Mouse (Mus musculus): Measurements from ENCODE around the gene Ppargc1a.
A peak's percentile ranks its signal among the peaks of the same experiment; 100 is the strongest.

Ppargc1a gene

DNA sequence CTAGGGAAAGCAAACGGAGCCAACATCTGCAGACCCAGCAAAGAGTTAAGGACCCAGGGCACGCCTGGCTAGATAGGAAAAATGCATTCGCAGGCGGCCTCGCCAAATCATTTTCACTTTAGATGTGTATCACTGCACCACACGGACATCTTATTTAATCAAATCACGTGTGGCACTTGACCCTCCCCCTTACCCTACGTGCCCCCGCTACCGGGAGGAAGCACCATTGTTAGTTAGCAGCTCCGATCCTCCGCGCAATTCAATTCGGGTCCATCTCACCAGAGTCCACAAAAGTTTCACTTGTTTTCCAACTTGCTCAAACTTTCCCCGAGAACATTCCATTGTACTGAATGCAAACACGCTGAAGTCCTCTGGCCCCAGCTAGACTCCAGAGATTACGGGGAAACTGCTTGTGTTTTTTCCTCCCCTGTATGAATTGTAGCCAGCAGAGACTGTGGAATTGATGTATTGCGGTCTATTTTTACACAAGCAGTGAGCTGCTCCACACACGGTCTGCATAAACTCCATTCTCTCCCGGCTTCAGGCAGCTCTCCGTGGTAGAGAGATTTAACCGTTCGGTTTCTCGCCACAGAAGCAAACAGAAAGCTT lies 14.9 kb downstream of the Ppargc1a start:
- DNase-seq (ENCODE audit: low spot score in 2 of 2) = peak; percentile 35 to 59

- DNase-seq (ENCODE audit: low spot score in 2 of 2) = no peak
Measured at GRCm38 (mm10) chr5:51551852-51552482, 15.6 kb downstream of the Ppargc1a start.

GRCm38 (mm10) chr5:51547442-51548035 lies 20.0 kb downstream of the Ppargc1a start:
- no peak for DNase-seq (ENCODE audit: low spot score in 2 of 2)

GRCm38 (mm10) chr5:51546817-51547216 lies 20.7 kb downstream of the Ppargc1a start:
- DNase-seq (ENCODE audit: low spot score in 2 of 2) = no peak

GRCm38 (mm10) chr5:51545133-51546049 lies 22.1 kb downstream of the Ppargc1a start:
- DNase-seq (ENCODE audit: low spot score in 2 of 2) = no peak

DNA sequence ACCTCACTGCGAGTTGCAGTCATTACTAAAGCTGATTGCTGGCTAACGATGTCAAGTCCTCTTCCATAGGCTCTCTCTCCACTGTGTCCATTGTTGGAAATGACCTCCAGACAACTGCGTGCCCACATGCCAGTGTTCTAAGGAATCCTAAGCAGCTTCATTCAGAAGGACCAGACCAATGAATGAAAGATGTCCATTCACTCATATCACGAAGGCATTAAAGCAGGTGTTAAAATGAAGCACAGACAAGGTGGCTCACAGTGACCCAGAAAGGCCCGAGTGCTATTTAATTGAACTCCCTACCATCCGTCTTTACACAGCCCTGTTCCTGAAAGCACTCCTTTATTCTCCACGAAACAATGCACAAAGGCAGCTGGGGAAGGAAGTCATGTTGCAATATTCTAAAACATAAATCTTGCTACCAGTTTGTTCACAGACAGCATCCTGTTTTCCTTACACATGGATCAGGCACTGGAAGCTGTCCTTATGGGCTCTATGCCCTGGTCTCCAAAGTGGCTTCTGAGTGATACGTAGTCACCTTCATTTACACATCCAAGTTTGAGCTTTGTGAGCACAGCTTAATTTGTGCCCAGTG lies 23.3 kb downstream of the Ppargc1a start:
- DNase-seq (ENCODE audit: low spot score in 2 of 2) = no peak

DNA sequence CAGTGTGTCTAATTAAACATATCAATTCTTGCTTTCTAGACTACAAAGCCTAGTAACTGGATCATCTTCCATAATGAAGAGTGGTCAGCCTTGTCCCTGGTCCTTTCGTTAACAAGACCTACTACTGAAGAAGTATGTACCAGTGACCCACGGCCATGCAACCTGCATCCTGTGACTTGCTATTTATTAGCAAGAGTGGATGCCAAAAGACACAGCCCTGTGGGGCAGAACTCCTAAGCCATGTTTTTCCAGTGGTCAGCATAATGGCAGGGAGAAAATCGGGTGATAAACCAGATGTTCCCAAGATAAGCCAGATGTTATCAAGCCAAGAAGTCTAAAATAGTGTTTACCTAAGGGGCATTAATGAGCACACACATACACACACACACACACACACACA lies 26.0 kb downstream of the Ppargc1a start:
- no peak for DNase-seq (ENCODE audit: low spot score in 2 of 2)

- no peak for DNase-seq (ENCODE audit: low spot score in 2 of 2)
Measured at GRCm38 (mm10) chr5:51540816-51541215, 26.7 kb downstream of the Ppargc1a start.

- no peak for DNase-seq (ENCODE audit: low spot score in 2 of 2)
Measured at GRCm38 (mm10) chr5:51539563-51539962, 28.0 kb downstream of the Ppargc1a start.

- DNase-seq (ENCODE audit: low spot score in 2 of 2) = no peak
Measured at GRCm38 (mm10) chr5:51538319-51538718, 29.2 kb downstream of the Ppargc1a start.

GRCm38 (mm10) chr5:51537646-51538030 lies 29.9 kb downstream of the Ppargc1a start:
- DNase-seq (ENCODE audit: low spot score in 2 of 2) = no peak

DNA sequence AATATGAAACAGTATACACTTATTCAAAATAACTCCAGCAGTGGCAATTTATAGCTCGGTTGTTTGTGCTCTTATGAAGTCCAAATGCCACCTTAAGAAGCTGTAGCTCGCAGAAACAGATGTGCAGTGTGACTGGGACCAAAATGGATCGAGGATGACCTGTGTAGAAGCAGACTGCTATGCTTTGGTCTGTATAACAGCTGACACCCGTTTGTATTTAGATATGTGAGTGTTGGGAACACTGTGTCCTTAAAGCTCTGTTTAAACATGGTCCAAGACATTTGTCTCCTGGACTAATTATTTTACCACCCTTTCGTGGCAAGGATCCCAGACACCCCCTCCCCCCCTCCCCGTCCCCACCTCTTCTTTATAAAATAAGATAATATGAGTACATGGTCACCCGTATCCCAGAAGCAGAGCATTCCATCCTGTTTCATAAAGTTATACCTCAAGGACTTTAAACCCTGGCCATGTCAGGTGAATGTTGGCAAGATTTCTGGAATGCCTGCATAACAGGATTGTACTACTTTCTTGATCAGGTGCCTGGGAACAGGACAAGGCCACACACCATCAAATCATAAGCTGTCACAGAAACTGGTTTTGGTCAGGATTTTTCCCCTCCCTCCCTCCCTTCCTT lies 30.4 kb downstream of the Ppargc1a start:
- no peak for DNase-seq (ENCODE audit: low spot score in 2 of 2)

- no peak for DNase-seq (ENCODE audit: low spot score in 2 of 2)
Measured at GRCm38 (mm10) chr5:51534456-51534855, 33.1 kb downstream of the Ppargc1a start.

- DNase-seq (ENCODE audit: low spot score in 2 of 2) = no peak
Measured at GRCm38 (mm10) chr5:51531286-51531685, 36.2 kb downstream of the Ppargc1a start.

GRCm38 (mm10) chr5:51529444-51529843 lies 38.1 kb downstream of the Ppargc1a start:
- DNase-seq (ENCODE audit: low spot score in 2 of 2) = no peak

DNA sequence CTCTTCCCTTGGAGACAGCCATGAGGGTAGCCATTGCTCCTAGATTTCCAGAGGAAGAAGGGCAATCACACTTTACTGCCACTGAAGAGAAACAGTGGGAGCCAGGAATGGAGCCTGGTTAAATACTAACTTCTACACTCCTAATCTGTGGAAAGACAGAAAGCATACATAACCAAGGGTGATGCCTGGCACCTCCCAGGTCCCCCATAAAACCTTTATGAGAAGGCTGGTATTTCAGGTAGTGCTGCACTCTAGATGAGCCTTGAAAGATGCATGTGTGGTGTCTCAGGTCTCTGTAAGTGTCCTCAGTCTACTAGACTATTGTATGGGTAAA lies 39.4 kb downstream of the Ppargc1a start:
- no peak for DNase-seq (ENCODE audit: low spot score in 2 of 2)

DNA sequence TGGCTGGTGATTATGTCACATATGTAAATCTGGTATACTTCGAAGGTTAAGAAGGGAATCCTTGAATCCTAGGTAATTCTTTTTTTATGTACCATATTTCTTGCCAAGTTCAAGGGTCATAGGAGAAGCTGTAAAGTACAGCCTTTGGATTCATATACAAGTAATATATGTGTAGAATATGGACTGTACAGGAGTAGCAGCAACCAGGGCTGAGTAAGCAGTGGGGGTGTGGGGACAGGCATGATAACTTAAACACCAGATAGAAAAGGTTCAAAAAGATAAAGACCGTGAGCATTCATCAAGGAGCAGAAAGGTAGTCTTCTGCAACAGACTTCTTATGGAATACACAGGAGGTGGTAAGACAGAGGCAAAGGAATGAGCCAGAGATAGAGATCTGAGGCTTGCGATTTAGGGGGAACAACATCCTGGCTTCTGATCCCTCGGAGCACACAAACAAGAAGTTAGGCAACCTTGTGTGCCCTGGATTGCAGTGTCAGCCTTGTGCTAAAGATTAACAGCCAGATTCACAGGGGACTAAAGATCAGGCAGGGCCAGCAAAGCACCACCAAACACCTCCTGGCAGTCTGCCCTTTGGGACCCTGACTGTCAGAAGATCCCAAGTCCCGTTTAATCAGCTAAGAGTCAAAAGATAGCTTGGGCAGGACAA lies 39.9 kb downstream of the Ppargc1a start:
- no peak for DNase-seq (ENCODE audit: low spot score in 2 of 2)

GRCm38 (mm10) chr5:51525858-51526257 lies 41.7 kb downstream of the Ppargc1a start:
- DNase-seq (ENCODE audit: low spot score in 2 of 2) = no peak

DNA sequence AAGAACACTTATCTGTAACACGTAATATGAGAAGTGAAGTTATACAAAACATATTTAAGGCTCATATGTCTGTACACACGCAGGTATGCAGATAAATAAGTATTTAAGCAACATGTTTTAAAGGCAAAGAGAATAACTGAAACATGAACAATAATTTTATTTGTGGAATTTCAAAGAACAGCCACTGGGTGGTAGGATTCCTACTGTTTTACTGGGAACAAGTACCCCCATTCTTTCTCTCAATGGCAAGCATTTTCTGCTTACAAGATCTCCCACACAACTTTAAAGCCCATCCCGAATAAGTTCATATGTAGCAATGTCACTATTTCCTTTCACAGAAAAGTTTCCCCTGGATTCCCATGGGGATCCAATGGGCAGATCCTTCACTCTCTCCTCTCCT lies 46.7 kb downstream of the Ppargc1a start:
- DNase-seq (ENCODE audit: low spot score in 2 of 2) = no peak

- DNase-seq (ENCODE audit: low spot score in 2 of 2) = no peak
Measured at GRCm38 (mm10) chr5:51517440-51518187, 49.9 kb downstream of the Ppargc1a start.
